Mouse (Mus musculus): ENCODE results near the gene Dvl1. TPM values are rescaled to one million over a fixed set of nuclear protein-coding genes. Genes with fewer than 3 reads are reported as not detected.

Gene Dvl1
- polyA plus RNA-seq, 1 experiment = 128 TPM

DNA sequence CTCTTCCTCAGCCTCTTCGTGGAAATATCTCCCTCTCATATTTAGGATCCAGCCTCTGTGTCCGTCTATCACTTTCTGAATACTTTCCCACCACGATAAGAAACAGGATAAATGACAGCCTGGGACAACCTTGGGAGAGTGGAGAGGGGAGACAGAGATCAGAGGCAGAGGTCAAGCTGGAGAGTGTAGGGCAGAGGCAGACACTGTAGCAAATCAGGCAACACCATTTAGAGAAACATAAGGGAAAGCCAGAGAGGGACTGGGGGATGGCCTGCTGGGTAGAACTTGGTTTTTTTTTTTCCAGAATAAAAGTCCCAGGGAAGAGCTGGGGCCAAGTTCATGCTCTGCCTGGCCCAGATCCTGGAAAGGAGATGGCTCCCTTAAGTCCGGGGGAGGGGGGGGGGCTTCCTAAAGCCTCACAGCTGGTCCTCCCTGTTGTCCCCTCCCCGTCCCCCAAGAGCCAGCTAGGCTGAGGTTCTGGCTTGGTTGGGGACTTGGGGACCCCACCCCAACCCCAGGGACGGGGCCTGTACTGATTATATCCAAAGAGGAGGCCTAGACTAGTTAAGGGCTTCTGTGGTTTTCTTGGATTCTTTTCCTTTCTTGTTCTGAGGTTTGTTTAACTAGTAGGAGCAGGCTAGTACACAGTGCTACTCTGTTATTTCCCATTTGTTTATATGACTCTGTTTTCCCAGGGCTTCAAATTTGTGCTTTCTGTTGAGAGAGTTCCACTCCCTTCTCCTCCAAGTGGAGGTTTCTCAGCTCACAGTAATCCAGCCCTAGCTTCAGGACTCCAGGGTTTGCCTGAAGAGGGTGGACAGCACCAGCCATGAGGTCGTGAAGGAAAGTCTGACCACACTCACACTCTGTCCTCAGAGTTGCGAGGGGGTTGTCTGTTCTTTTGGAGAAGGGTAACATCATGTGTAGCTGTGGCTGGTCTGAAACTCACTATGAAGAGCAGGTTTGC, 8.7 kb upstream of the Dvl1 start:
- TF ChIP-seq CTCF (IDR thresholded peaks at IDR 0.05; ENCODE audit: insufficient read depth, low read length) (no peak), POLR2A (IDR thresholded peaks at IDR 0.05; ENCODE audit: borderline replicate concordance, extremely low read depth, low read depth, low read length) (no peak; the same call in 1 of the 2 replicates)
- DNase-seq = no peak

DNA sequence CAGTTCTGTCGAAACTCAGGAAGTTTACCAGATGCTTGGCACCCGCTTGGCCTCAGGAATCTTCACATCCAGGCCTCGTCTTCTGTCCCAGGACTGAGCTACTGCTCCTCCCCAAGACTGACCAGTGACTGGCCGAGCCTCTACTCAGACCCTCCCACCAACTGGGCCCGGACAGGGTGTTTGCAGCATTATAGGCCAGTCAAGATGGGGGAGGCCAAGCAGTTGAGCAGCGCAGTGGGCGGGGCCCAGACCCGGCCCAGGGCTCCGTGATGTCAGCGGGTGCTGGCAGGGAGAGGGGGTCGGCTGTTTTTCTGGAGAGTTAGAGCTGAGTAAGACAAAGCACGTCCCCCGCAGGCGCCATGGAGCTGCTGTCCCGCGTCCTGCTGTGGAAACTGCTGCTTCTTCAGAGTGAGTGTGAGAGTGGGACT, 7.7 kb upstream of the Dvl1 start, which contains the start of gene Mxra8:
Gene Mxra8 (plus strand): TSS at position 198 of the 428 bp plus-strand sequence.
- Histone ChIP-seq H3K4me1 (ENCODE audit: control insufficient read depth, insufficient read depth, low read length) (peaks cover 20% of the 10 kb centered on the region; the same call in 1 of the 2 replicates), H3K4me3 (replicated peaks; ENCODE audit: extremely low read depth, low read depth, low read length) (peak within 1 kb of the TSS; percentile 93)
- peak; percentile 79 for DNase-seq
- TF ChIP-seq CTCF (IDR thresholded peaks at IDR 0.05; ENCODE audit: insufficient read depth, low read length) (no peak), POLR2A (IDR thresholded peaks at IDR 0.05; ENCODE audit: borderline replicate concordance, extremely low read depth, low read depth, low read length) (peak; percentile 67; the same call in 1 of the 2 replicates)
- 12% methylated on average over 16 of the region's 16 CpGs for WGBS

More for the DNA sequence above, 8.7 kb upstream of the Dvl1 start:
- Histone ChIP-seq H3K4me1 (ENCODE audit: control insufficient read depth, insufficient read depth, low read length) (peaks cover 28% of the 10 kb centered on the region), H3K4me3 (replicated peaks; ENCODE audit: extremely low read depth, low read depth, low read length) (no peak overlapping the region)
- WGBS = 39% methylated on average over 8 of the region's 8 CpGs

DNA sequence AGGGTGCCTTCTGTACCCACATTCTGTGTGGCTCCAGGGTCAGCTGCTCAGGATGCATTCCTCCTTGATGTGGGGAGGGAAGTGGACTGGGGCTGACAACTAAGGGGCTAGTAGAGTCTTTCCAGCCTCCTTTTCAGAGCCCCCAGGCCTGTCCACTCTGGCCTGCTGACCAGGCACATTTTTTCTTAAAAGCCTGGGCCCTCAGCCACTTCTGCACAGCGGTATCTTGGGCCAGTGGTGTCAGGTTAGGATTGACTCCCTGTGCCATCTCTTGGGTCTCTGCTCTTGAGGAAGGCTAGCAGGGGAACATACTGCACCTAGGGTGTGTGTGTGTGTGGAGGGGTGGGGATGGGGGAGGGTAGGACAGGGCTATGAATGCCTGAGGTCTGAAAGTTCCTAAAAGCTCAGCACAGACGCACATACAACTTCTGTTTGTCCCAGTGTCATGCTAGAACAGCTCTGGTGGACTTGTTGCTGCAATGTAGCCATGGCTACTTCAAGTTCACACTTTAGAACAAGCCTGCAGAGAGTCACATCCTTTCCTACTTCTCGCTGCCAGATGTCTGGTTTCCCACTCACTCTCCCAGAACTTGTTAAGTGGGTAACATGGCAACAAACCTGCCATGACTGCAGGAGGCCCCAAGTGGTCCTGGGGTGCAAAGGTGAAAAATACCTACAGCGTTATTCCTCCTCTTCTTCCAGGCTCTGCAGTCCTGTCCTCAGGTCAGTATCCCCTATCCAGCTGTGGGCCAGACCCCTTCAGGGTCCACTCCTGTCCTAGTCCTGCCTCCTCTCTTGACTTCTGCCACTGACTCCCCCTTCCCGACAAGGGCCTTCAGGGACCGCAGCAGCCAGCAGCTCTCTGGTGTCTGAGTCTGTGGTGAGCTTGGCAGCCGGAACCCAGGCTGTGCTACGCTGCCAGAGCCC, 6.9 kb upstream of the Dvl1 start:
- TF ChIP-seq POLR2A (IDR thresholded peaks at IDR 0.05; ENCODE audit: borderline replicate concordance, extremely low read depth, low read depth, low read length) (no peak), CTCF (IDR thresholded peaks at IDR 0.05; ENCODE audit: insufficient read depth, low read length) (no peak)
- H3K4me1 ChIP-seq (ENCODE audit: control insufficient read depth, insufficient read depth, low read length) = peaks cover 20% of the 10 kb centered on the region; the same call in 1 of the 2 replicates
- H3K4me3 ChIP-seq (replicated peaks; ENCODE audit: extremely low read depth, low read depth, low read length) = peak overlapping the region; percentile 93
- WGBS = 17% methylated on average over 8 of the region's 8 CpGs
- no peak for DNase-seq

GRCm38 (mm10) chr4:155841003-155841454, 6.2 kb upstream of the Dvl1 start:
- peak overlapping the region; percentile 93 for H3K4me3 ChIP-seq (replicated peaks; ENCODE audit: extremely low read depth, low read depth, low read length)
- WGBS = 2% methylated on average over 32 of the region's 32 CpGs
- peaks cover 20% of the 10 kb centered on the region; the same call in 1 of the 2 replicates for H3K4me1 ChIP-seq (ENCODE audit: control insufficient read depth, insufficient read depth, low read length)
- DNase-seq = peak; percentile 65
- 0 out of 2 replicates have a peak, but pooled peaks have one; percentile 5 for TF ChIP-seq CTCF (IDR thresholded peaks at IDR 0.05; ENCODE audit: insufficient read depth, low read length)
- peak; percentile 38; the same call in 1 of the 2 replicates for TF ChIP-seq POLR2A (IDR thresholded peaks at IDR 0.05; ENCODE audit: borderline replicate concordance, extremely low read depth, low read depth, low read length)

- no peak for TF ChIP-seq POLR2A (IDR thresholded peaks at IDR 0.05; ENCODE audit: borderline replicate concordance, extremely low read depth, low read depth, low read length)
- TF ChIP-seq CTCF (IDR thresholded peaks at IDR 0.05; ENCODE audit: insufficient read depth, low read length) = no peak
- WGBS = 60% methylated on average over 38 of the region's 38 CpGs
- Histone ChIP-seq H3K4me1 (ENCODE audit: control insufficient read depth, insufficient read depth, low read length) (peaks cover 22% of the 10 kb centered on the region), H3K4me3 (replicated peaks; ENCODE audit: extremely low read depth, low read depth, low read length) (peak overlapping the region; percentile 38)
- DNase-seq = no peak
Measured at GRCm38 (mm10) chr4:155841651-155842270, 5.4 kb upstream of the Dvl1 start.

DNA sequence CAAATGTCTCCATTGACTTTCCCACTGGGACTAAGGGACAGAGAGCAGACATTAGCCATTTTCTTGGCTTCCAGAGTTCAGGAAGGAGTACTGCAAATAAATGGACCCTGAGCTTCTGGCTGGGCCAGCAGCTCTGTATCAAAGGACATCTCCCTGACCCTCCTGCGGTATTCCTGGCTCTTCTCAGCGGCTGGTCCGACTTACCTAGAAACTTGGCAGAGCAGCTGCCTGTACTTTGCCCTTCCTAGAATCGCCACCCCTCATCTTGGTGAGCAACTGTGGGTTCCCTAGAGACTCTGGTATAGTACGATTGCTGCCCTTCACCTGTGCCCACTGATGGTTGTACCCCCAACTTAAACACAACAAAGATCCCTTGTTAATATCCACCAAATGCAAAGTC, 4.0 kb upstream of the Dvl1 start:
- DNase-seq = no peak
- WGBS = 89% methylated on average over 5 of the region's 5 CpGs
- peaks cover 21% of the 10 kb centered on the region for H3K4me1 ChIP-seq (ENCODE audit: control insufficient read depth, insufficient read depth, low read length)
- TF ChIP-seq POLR2A (IDR thresholded peaks at IDR 0.05; ENCODE audit: borderline replicate concordance, extremely low read depth, low read depth, low read length) (no peak), CTCF (IDR thresholded peaks at IDR 0.05; ENCODE audit: insufficient read depth, low read length) (no peak)
- no peak overlapping the region for H3K4me3 ChIP-seq (replicated peaks; ENCODE audit: extremely low read depth, low read depth, low read length)

DNA sequence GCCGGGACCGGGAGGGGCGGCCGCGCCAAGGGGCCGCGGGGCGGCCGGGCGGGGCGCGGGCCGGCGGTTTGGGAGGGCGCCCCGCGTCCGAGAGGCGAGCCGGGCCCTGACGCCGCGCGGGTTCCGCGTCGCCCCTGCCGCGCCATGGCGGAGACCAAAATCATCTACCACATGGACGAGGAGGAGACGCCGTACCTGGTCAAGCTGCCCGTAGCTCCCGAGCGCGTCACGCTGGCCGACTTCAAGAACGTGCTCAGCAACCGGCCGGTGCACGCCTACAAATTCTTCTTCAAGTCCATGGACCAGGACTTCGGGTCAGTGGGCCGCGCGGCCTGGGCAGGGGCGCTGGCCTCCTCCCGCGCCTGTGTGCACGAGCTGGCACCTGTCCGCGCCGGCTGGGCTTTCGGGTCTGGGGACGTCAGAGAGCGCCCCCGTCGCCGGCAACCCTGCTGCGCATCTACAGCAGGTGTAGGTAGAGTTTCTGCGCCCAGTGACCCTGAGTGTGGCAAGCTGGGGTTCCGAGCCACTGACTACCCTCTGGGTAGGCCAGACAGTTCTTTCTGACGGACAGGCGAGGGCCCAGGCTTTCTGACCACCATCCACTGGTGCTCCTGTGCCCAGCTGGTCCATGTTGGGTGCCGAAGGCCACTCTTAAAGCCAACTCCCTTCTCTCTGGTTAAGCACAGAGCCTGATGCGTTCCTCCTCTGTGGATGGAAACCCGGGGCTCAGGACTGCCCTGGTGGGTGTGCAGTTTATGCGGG, 570 bp downstream of the Dvl1 start:
- WGBS = 1% methylated on average over 68 of the region's 69 CpGs
- DNase-seq = peak; percentile 56
- H3K4me1 ChIP-seq (ENCODE audit: control insufficient read depth, insufficient read depth, low read length) = peaks cover 19% of the 10 kb centered on the region
- TF ChIP-seq CTCF (IDR thresholded peaks at IDR 0.05; ENCODE audit: insufficient read depth, low read length) = no peak
- TF ChIP-seq POLR2A (IDR thresholded peaks at IDR 0.05; ENCODE audit: borderline replicate concordance, extremely low read depth, low read depth, low read length) = no peak
- peak overlapping the region; percentile 83 for H3K4me3 ChIP-seq (replicated peaks; ENCODE audit: extremely low read depth, low read depth, low read length)
